Mouse (Mus musculus) ES-E14 (cell line): Measurements from ENCODE around the gene Sh3tc1. TPM values are rescaled to one million over a fixed set of nuclear protein-coding genes. Genes with fewer than 3 reads are reported as not detected.

Experiments
- DNase-seq: peaks from one replicate; pipeline ENCODE4 v3.0.0-alpha.2; 2013; ENCODE audit warnings: low read depth, low spot score
- H3K27ac ChIP-seq: 2 replicates; pipeline ENCODE4 v1.5.1; 2012; ENCODE audit warnings: low read depth, mild to moderate bottlenecking, low read length, moderate library complexity, mixed read lengths; ENCODE audit not compliant: poor library complexity, insufficient read depth, severe bottlenecking
- H3K36me3 ChIP-seq: 2 replicates; pipeline ENCODE4 v1.6.1; 2012; ENCODE audit warnings: mild to moderate bottlenecking, low read length, moderate library complexity, mixed read lengths; ENCODE audit not compliant: control insufficient read depth, poor library complexity, insufficient read depth, severe bottlenecking
- H3K4me1 ChIP-seq, 2 experiments: fragments of 150-350 bp in 1 of 2; sonication (generic) in 1 of 2; 2 replicates each; pipeline ENCODE4 v1.6.1; 2012; ENCODE audit warnings: low read length in 2 of 2, mild to moderate bottlenecking in 1 of 2, mixed read lengths in 1 of 2; ENCODE audit not compliant: control insufficient read depth in 2 of 2, insufficient read depth in 2 of 2, poor library complexity in 1 of 2
- H3K4me3 ChIP-seq, 2 experiments: fragments of 150-350 bp in 1 of 2; sonication (generic) in 1 of 2; 2 replicates each; pipeline ENCODE4 v1.5.1; 2012; ENCODE audit warnings: low read length in 2 of 2, low read depth in 1 of 2, mild to moderate bottlenecking in 1 of 2, mixed read lengths in 1 of 2; ENCODE audit not compliant: insufficient read depth in 1 of 2, poor library complexity in 1 of 2, severe bottlenecking in 1 of 2
- H3K9ac ChIP-seq: 2 replicates; pipeline ENCODE4 v1.6.1; 2012; ENCODE audit warnings: low read depth, mild to moderate bottlenecking, low read length, mixed read lengths; ENCODE audit not compliant: poor library complexity, insufficient read depth, severe bottlenecking
- H3K9me3 ChIP-seq: fragments of 150-350 bp; sonication (generic); 2 replicates; pipeline ENCODE4 v1.6.1; 2012; ENCODE audit warnings: low read depth, mild to moderate bottlenecking, low read length; ENCODE audit not compliant: control insufficient read depth, insufficient read depth
- CHD2 ChIP-seq: IDR thresholded peaks from 2 replicates; pipeline ENCODE4 v1.6.1; 2014; ENCODE audit warnings: mild to moderate bottlenecking, low read depth, low read length, inconsistent platforms
- HCFC1 ChIP-seq: IDR thresholded peaks from 2 replicates; pipeline ENCODE4 v1.6.1; 2012; ENCODE audit warnings: low read length, inconsistent platforms, borderline replicate concordance; ENCODE audit not compliant: insufficient read depth
- MAFK ChIP-seq: IDR thresholded peaks from 2 replicates; pipeline ENCODE4 v1.6.1; 2014; ENCODE audit warnings: mild to moderate bottlenecking, low read depth, low read length, inconsistent platforms; ENCODE audit not compliant: insufficient read depth
- ZC3H11A ChIP-seq: IDR thresholded peaks from 2 replicates; pipeline ENCODE4 v1.6.1; 2012; ENCODE audit warnings: low read depth, mild to moderate bottlenecking, inconsistent platforms, low read length, borderline replicate concordance
- ZNF384 ChIP-seq: IDR thresholded peaks from 2 replicates; pipeline ENCODE4 v1.6.1; 2012; ENCODE audit warnings: low read depth, low read length, inconsistent platforms
- in situ Hi-C, 2 experiments: fragments of 600-800 bp; cut with MboI; formaldehyde crosslinking; loops; one replicate each; pipeline ENCODE4 v1.15.1; 2025; ENCODE audit warnings: low sequenced_read_pairs in 2 of 2, inconsistent platforms in 1 of 2; ENCODE audit not compliant: unreplicated experiment in 2 of 2
- total RNA-seq: library from RNA; depleted of rRNA; stranded (reverse); fragments of 300-350 nt; gene quantifications from 2 replicates; pipeline ENCODE4 v1.2.3, GENCODE M21; 2012

Gene Sh3tc1
- total RNA-seq, 1 experiment = 5.9 TPM

DNA sequence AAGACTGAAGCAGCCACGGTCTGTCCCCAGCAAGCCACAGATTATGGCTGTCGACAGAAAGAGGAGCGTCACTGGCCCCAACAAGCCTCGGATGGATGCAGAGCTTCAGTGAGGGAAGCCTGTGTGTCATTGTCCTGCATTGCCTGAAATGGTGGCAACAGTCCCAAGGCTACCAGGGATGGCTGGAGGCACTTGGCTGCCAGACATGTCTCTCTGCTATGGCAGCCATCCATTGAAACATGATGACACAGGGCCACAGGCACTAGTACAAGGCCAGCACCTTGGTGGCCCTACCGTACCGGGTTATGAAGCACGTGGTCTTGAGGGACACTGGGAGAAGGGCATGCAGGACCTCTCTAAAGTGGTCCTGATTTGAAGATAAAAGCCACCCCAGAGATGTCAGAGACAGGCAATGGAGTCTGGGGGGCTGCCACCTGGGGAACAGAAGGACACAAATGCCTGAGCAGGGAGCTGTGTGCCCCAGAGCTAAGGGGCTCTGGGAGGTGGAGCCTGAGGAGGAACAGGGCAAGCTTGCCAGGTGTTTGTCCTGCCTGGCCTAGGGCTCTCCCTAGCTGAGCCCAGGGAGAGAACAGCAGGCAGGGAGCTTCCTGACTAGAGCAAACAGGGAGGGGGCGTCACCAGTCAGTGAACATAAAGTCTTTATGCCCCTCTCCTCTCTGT, 49.2 kb downstream of the Sh3tc1 start:
- TF ChIP-seq ZNF384 (no peak), HCFC1 (no peak), MAFK (no peak)
- no peaks in the 10 kb centered on the region for H3K9me3 ChIP-seq
- H3K4me1 ChIP-seq = no peaks in the 10 kb centered on the region; a peak in 1 of 4 replicates
- in situ Hi-C loops = no loop called here
- no peak overlapping the region for H3K4me3 ChIP-seq
- no peaks in the 10 kb centered on the region for H3K36me3 ChIP-seq
- H3K9ac ChIP-seq = no peak overlapping the region
- no peak for DNase-seq
- H3K27ac ChIP-seq = no peak overlapping the region

DNA sequence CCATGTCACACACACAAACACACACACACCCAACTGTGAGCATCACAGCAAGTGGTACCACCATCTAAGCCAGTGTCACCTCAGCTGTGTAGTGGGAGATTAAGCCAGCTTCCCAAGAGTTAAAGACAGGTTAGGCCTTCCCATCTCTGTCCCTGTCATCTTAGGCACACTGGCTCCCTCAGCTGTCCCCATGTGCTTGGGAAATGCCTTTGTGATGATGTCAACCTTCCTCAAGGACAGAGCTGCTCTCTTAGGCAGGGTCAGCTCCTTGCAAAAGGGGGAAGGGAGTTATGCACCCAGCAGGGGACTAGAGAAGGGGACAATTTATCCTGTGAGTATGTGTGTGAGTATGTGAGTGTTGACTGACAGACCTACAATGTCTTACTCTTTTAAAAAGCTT, 50.4 kb downstream of the Sh3tc1 start:
- in situ Hi-C loops = no loop called here
- Histone ChIP-seq H3K9ac (no peak overlapping the region), H3K4me3 (no peak overlapping the region), H3K4me1 (no peaks in the 10 kb centered on the region; a peak in 1 of 4 replicates), H3K27ac (no peak overlapping the region), H3K36me3 (no peaks in the 10 kb centered on the region), H3K9me3 (no peaks in the 10 kb centered on the region)
- TF ChIP-seq MAFK (no peak), HCFC1 (no peak), CHD2 (no peak), ZNF384 (no peak), ZC3H11A (no peak)
- no peak for DNase-seq

DNA sequence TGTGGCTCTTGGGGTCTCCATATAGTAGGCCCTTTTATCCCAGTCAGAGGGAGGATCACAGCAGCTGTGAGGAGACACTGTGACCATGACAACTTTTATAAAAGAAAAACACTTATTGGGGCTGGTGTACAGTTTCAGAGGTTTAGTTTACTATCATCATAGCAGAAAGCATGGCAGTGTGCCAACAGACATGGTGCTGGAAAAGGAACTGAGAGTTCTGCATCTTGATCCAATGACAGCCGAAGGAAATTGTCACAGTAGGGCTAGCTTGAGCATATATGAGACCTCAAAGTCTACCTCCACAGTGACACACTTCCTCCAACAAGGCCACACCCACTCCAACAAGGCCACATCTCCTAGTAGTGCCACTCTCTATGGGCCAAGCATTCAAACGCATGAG, 50.9 kb downstream of the Sh3tc1 start:
- H3K9ac ChIP-seq = no peak overlapping the region
- H3K4me3 ChIP-seq = no peak overlapping the region
- H3K9me3 ChIP-seq = no peaks in the 10 kb centered on the region
- DNase-seq = no peak
- no peak overlapping the region for H3K27ac ChIP-seq
- TF ChIP-seq CHD2 (no peak), ZNF384 (no peak), MAFK (no peak), ZC3H11A (no peak)
- H3K4me1 ChIP-seq = no peaks in the 10 kb centered on the region; a peak in 1 of 4 replicates
- in situ Hi-C loops = no loop called here
- H3K36me3 ChIP-seq = no peaks in the 10 kb centered on the region

DNA sequence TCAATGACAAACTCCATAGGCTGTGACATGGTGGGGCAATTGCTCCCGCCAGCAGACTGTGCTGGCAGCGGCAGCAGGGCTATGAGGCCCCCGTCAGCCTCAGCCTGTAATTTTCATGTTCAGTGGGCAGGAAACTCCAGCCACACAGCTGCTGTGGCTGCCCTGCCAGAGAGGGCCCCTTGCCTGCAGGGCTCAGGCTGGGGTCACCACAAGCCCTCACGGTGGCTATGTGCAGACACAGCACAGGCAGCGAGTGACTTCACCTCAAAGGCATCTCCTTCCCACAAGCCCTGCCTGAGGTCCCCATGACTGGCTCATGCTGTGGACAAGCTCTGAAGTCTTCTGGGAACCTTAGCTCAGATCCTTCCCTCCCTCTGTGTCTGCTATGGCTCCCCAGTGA, 52.7 kb downstream of the Sh3tc1 start:
- no peak overlapping the region for H3K4me3 ChIP-seq
- TF ChIP-seq HCFC1 (no peak), ZC3H11A (no peak), ZNF384 (no peak), MAFK (no peak), CHD2 (no peak)
- in situ Hi-C loops = no loop called here
- H3K4me1 ChIP-seq = no peaks in the 10 kb centered on the region
- no peak overlapping the region for H3K9ac ChIP-seq
- DNase-seq = no peak
- H3K9me3 ChIP-seq = no peaks in the 10 kb centered on the region
- no peak overlapping the region for H3K27ac ChIP-seq
- no peaks in the 10 kb centered on the region for H3K36me3 ChIP-seq

DNA sequence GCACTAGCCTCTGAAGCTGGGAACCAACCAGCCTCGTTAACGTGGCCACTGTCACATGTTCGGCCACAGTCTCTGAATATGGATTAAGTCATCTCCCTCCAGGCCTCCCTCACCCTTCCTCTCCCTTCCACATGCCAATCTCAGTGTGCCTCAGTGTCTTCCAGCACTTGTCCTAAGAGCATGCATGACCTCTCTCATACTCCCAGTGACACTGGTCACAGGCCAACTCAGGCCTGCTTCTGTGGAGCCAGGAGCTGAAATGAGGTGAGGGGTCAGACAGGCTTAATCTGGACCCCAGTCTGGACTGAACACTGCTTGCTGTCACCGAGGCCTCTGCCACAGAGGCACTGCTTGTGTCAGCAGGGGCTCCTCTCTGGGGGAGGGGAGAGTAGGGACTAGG, 53.5 kb downstream of the Sh3tc1 start:
- no peak overlapping the region for H3K9ac ChIP-seq
- H3K4me1 ChIP-seq = no peaks in the 10 kb centered on the region
- in situ Hi-C loops = no loop called here
- no peak overlapping the region for H3K4me3 ChIP-seq
- no peak for DNase-seq
- no peak for TF ChIP-seq MAFK
- no peak for TF ChIP-seq ZNF384
- TF ChIP-seq HCFC1 = no peak
- no peak for TF ChIP-seq CHD2
- no peak for TF ChIP-seq ZC3H11A
- no peaks in the 10 kb centered on the region for H3K9me3 ChIP-seq
- H3K36me3 ChIP-seq = no peaks in the 10 kb centered on the region
- no peak overlapping the region for H3K27ac ChIP-seq
